Mouse (Mus musculus): Measurements from ENCODE around the gene Ap1g2.

Gene Ap1g2

DNA sequence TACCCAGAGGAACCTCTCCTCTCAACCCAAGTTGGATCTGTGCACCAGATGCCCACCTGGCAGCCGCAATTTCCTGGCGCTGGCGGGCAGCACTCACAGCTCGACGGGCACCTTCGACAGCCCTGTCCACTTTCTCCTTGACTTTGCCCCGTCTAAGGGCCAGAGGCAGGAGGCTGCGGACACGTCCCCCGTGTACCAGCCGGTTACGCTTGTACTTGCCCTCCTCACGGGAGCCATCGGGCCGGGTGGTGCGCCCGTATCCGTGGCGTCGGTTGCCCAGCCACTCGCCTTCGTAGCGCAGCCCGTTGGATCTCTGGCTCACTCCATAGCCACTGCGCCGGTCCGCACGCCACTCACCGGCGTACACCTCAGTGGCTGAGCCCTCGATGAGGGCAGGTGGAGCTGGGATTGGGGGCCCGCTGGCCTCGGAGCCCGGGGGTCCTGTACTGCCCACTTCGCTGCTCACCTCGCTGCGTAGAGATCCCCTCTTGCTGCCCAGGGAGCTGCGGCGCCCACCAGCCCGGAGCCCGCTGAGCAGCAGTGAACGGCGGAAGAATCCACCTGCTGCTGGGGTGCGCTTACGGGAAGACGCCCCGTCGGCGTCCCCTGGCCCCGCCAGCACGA lies 7.1 kb upstream of the Ap1g2 start:
- no peak for DNase-seq (ENCODE audit: low spot score)

GRCm38 (mm10) chr14:55111720-55112119 lies 5.3 kb upstream of the Ap1g2 start:
- DNase-seq (ENCODE audit: low spot score): no peak

DNA sequence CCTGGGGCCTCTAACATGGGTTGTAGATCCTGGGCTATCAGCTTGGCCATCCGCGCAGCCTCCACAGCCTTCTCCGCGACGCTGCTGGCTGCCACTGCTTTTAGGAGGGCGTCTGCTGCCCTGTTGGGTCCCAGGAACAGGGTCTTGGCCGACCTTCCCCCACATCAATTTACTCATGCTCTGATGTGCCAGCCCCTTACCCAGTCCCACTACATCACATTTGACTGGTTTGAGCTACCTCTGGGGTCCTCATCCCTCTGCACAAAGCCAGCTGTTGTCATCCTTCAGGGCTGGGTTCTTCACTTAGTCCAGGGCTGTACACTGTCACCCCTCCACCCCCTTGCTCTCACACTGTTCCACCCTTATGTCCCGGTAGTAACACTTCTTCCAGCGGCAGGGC lies 3.7 kb upstream of the Ap1g2 start:
- DNase-seq (ENCODE audit: low spot score): no peak

DNA sequence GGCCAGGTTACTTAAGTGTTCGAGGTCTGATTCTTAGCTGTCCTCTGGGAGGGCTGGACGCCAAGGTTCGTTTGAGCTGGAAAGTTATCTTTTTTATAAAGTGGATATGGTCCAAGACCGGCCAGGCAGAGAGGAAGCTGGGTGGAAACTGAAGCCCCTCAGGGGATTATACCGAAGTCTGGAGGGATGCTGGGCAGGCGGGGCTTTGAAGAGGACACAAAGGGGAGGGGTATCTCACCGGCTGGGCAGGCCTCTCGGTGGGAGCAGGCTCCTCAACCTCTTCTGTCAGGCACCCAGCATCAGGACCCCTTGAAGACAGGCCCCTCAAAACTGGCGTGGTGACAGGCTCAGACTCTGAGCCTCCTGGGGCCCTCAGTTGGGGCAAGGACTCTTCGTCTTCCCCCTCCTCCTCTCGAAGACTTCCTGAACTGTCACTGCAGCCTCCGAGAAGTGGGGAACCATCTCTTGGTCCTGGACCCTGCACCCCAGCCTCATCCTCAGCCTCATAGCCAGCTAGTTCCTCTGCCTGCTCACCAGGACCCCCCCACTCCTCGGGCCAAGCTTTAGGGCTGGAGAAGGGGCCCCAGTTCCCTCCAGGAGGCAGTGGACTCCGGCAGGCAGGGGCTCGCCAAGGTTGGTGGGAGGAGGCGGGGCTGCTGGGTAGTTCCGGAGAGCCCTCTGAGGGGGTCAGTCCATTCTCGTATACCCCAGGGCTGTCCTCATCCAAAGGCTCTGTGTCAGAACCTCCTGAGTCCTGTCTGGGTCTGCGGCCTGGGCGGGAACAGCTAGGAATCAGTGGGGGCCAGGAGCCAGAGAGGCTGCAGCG lies 2.9 kb upstream of the Ap1g2 start:
- DNase-seq (ENCODE audit: low spot score): no peak

GRCm38 (mm10) chr14:55108202-55108870 lies 1.9 kb upstream of the Ap1g2 start:
- no peak for DNase-seq (ENCODE audit: low spot score)

DNA sequence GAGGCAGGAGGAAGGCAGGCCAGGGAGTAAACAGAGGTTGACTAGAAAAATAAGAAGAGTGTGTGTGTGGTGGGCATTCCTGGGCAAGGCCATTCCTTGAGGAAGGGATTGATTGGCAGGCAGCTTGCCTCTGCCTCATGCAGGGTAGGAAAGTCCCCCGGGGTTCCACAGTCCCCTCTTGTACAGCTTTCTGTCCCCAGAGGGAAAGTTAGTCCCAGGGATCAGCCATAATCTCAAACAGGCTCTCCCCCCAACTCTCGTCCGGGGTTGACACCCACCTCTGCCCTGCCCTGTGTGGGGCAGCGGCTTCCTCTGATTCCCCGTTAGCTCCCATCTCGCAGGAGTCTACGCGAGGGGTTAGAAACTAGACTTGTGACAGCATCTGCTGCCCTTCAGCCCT lies 597 bp upstream of the Ap1g2 start:
- no peak for DNase-seq (ENCODE audit: low spot score)

- no peak for DNase-seq (ENCODE audit: low spot score)
These were observed 1.0 kb downstream of the Ap1g2 start for GRCm38 (mm10) chr14:55105386-55105785.

DNA sequence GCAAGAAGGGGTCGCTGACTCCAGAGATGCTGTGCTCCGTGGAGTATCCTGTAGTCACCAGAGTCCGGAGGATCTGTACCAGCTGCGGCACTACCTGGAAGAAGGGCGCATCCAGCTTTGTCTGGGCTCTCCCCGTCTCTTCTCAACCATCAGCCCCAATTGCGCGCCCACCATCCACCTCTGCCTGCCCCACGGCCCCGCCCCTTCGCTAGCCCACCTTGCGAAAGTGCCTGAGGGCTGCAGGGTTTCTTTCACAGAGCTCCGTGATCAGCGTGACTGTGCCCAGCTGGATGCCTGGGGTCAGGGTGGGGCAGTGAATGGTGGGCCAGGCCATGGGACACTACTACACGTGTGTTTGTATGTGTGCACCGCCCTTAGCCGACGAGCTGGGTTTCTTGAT lies 2.0 kb downstream of the Ap1g2 start:
- no peak for DNase-seq (ENCODE audit: low spot score)

- no peak for DNase-seq (ENCODE audit: low spot score)
These were observed 4.1 kb downstream of the Ap1g2 start for GRCm38 (mm10) chr14:55102253-55102785.

GRCm38 (mm10) chr14:55101592-55101991 lies 4.8 kb downstream of the Ap1g2 start:
- DNase-seq (ENCODE audit: low spot score): no peak

GRCm38 (mm10) chr14:55098067-55098466 lies 8.3 kb downstream of the Ap1g2 start:
- no peak for DNase-seq (ENCODE audit: low spot score)

DNA sequence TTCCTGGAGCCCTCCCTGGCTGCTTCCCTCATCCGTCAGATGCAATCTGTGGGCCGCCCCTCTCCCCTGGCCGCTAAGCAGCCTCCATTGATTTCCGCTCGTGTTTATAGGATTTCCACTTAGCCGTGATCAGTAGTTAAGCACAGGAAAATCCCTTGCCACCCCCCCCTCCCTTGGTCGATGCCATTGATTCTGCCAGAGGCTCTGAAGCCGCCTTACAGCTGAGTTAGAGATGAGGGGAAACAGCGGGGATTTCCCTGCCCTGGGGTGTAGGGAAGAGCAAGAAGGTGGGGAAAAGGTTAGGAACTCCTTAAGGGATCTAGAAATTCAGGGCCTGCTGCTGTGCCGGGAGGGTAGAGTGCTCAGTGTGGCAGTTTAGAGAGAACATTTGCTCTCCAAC lies 8.7 kb downstream of the Ap1g2 start:
- no peak for DNase-seq (ENCODE audit: low spot score)

GRCm38 (mm10) chr14:55096573-55097087 lies 9.8 kb downstream of the Ap1g2 start:
- no peak for DNase-seq (ENCODE audit: low spot score)

DNA sequence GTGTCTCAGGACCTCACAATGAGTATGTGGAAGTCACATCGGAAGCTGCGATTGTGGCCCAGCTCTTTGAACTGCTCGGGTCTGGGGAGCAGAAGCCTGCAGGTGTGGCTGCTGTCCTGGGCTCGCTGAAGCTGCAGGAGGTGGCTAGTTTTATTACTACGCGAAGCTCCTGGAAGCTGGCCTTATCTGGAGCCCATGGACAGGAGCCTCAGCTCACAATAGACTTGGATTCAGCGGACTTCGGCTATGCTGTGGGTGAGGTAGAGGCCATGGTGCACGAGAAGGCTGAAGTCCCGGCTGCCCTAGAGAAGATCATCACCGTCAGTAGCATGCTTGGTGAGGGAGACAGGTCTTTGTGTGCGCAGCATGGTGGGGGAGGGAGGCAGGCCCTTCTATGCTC lies 10.7 kb downstream of the Ap1g2 start:
- DNase-seq (ENCODE audit: low spot score): no peak

DNA sequence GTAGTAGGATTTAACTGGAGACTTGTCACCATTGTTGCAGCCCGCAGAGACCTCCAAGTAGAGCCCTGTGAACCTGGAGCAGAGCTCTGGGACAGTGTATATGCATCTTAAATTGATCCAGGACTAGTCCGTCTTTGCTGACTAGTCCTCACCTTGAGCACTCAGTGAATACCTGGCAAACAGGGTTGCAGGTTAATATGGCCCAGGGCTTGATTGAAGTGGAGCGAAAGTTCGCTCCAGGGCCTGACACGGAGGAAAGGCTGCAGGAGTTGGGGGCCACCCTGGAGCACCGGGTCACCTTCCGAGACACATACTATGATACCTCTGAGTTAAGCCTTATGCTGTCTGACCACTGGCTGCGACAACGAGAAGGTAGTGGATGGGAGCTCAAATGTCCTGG lies 11.1 kb downstream of the Ap1g2 start:
- no peak for DNase-seq (ENCODE audit: low spot score)

GRCm38 (mm10) chr14:55094704-55095231 lies 11.6 kb downstream of the Ap1g2 start, which contains the start of gene Thtpa:
Thtpa (plus strand) TSS chr14:55094784.
- DNase-seq (ENCODE audit: low spot score): peak; percentile 60

- no peak for DNase-seq (ENCODE audit: low spot score)
These were observed 12.5 kb downstream of the Ap1g2 start for GRCm38 (mm10) chr14:55093927-55094326.

DNA sequence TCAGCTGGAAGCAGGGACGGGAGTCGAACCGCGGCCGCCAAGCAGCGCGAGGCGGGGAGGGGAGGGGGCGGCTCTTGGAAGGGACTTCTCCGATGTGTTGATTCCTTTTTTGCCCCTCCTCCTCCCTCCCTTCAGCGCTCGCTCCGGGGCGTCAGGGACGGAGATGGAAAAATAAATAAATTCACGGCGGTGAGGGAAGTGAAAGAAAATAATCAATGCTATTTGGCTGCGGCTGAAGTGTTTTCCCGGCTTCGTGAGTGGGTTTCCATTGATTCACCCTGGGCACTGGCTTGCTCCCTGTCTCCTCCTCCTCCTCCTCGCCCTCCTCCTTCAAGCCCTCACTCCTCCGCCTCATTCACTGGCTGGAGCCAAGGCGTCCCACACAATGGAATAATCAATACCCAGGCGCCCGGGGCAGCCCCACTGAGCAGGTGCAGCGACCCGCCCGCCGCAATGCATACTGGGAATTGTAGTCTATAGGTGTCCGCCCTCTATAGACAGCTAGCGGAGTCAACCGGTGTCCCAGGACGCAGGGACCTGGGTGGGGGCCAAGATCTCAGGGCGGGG lies 14.3 kb downstream of the Ap1g2 start, which contains the start of gene Zfhx2:
TSS of gene Zfhx2 (minus strand) at position 314 of the 567 bp plus-strand sequence.
- peak; percentile 71 for DNase-seq (ENCODE audit: low spot score)

- no peak for DNase-seq (ENCODE audit: low spot score)
These were observed 15.1 kb downstream of the Ap1g2 start for GRCm38 (mm10) chr14:55091209-55091865.

DNA sequence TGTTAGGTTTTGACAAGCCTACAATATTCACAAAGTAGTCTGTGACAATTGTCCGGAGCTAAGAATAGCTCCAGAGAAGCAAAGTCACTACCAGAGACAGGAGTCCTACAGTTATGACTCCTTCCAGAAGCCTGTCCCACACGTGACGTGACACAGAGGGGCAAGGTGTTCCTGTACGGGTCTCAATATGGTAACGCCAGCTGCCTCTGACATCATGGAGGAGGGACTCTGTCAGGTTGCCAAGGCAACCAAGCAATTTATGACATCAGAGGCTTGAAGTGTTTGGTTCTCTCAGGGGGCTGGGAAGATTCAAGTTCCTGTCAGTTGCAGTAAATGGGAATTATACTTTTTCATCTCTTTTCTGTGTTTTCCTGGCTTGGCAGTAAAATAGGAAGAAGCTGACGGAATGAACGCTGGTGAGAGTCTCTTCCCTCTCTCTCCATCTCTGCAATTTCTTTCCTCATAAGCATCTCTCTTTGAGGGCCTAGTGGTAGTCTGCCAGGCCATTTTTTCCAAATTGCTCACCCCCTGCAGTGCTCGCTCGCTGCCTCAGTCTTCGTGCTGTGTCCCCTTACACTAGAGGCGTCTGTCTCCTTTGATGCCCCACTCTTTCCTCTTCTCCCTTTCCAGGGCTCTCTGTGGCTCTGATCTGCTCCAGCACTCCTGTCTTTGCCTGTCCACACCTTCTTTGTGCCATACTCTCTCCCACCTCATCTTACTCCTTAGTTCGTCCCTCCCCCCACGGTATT lies 17.0 kb downstream of the Ap1g2 start:
- DNase-seq (ENCODE audit: low spot score): no peak
